Mouse (Mus musculus): Measurements from ENCODE around the gene Rhov. TPM values are rescaled to one million over a fixed set of nuclear protein-coding genes. Genes with fewer than 3 reads are reported as not detected.

Gene Rhov
- polyA plus RNA-seq, 1 experiment from 2014 or later: 0.08 TPM

DNA sequence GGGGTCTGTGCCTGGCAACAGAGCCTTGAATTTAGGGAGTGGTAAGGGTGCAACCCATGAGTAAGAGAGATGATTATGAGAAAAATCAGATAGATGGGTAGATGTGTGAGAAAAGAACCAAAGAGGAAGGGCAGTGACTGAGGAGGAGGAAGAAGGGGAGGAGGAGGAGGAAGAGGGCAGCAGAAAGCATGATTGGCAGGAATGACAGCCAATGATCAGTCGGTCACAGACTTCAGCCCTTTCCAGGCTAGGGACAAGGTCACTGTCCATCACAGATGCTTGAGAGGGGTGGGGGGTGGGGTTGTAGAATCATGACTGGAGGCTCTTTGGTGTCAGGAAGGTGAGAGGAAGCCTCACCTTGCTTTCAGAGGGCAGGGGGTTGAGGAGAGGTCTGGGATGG, 10.6 kb downstream of the Rhov start:
- Histone ChIP-seq H3K4me1 (replicated peaks) (0 out of 2 replicates have a peak, but pooled peaks cover 5% of the 10 kb centered on the region), H3K27me3 (peaks cover 16% of the 10 kb centered on the region), H3K4me2 (no peak overlapping the region), H3K9ac (no peak overlapping the region), H3K9me3 (replicated peaks) (no peaks in the 10 kb centered on the region), H3K27ac (replicated peaks) (no peak overlapping the region), H3K4me3 (replicated peaks) (no peak overlapping the region), H3K36me3 (replicated peaks) (no peaks in the 10 kb centered on the region)
- WGBS (ENCODE audit: insufficient replicate concordance): 49% methylated on average over 1 of the region's 1 CpGs
- ATAC-seq (ENCODE audit: insufficient read depth): no peak

DNA sequence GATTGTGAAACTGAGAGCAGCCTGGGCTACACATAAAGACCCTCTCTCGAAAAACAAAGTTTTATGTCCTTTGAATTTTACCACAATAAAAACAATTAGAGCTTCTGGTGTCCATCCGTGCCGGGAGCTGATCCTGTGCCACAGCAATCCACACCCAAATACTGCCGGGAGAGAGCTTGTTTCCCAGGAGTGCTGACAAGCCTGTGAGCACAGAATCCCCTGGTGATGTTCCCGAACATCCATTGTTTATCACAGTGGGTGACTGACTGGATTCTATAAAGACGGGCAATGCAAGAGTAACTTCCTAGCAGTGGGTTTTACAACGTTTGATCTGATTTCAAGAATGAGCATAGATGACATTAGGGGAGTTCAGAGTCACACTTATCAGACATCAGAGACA, 16.1 kb downstream of the Rhov start:
- Histone ChIP-seq H3K27me3 (peaks cover 31% of the 10 kb centered on the region), H3K27ac (replicated peaks) (no peak overlapping the region), H3K4me3 (replicated peaks) (no peak overlapping the region), H3K9ac (no peak overlapping the region), H3K4me1 (replicated peaks) (peaks cover 9% of the 10 kb centered on the region), H3K4me2 (no peak overlapping the region), H3K36me3 (replicated peaks) (no peaks in the 10 kb centered on the region), H3K9me3 (replicated peaks) (no peaks in the 10 kb centered on the region)
- WGBS (ENCODE audit: insufficient replicate concordance): 28% methylated on average over 7 of the region's 7 CpGs
- ATAC-seq (ENCODE audit: insufficient read depth): no peak

GRCm38 (mm10) chr2:119250826-119251478, 20.1 kb downstream of the Rhov start:
- Histone ChIP-seq H3K4me3 (replicated peaks) (0 out of 2 replicates have a peak overlapping the region, but pooled peaks have one; percentile 23), H3K27ac (replicated peaks) (peak overlapping the region; percentile 41; the same call in 1 of the 2 replicates), H3K9ac (no peak overlapping the region), H3K27me3 (peaks cover 21% of the 10 kb centered on the region), H3K4me1 (replicated peaks) (peaks cover 9% of the 10 kb centered on the region), H3K36me3 (replicated peaks) (no peaks in the 10 kb centered on the region), H3K9me3 (replicated peaks) (no peaks in the 10 kb centered on the region), H3K4me2 (peak overlapping the region; percentile 59)
- ATAC-seq (ENCODE audit: insufficient read depth): peak; percentile 57
- WGBS (ENCODE audit: insufficient replicate concordance): 12% methylated on average over 11 of the region's 11 CpGs

DNA sequence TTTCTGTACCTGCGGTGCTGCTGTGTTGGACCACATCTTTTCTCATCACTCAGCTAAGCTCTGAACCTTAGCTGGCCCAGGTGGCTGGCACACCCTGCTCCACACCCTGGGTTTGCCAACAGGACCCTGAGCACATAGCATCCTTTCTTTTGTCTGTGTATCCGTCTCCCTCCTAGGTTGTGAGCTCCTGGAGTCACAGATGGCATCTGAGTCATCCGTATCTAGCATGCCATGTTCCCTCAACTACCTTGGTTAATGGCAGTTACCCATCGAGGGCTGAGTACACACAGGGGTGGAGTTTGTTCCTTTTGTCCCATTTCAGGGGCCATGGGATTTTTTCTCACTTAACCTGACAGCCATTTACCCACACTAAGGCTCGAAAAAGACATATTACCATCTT, 20.7 kb downstream of the Rhov start:
- no peak for ATAC-seq (ENCODE audit: insufficient read depth)
- H3K27ac ChIP-seq (replicated peaks): no peak overlapping the region
- no peak overlapping the region for H3K9ac ChIP-seq
- peaks cover 19% of the 10 kb centered on the region for H3K27me3 ChIP-seq
- no peaks in the 10 kb centered on the region for H3K9me3 ChIP-seq (replicated peaks)
- peaks cover 9% of the 10 kb centered on the region for H3K4me1 ChIP-seq (replicated peaks)
- H3K36me3 ChIP-seq (replicated peaks): no peaks in the 10 kb centered on the region
- H3K4me3 ChIP-seq (replicated peaks): no peak overlapping the region
- H3K4me2 ChIP-seq: peak overlapping the region; percentile 59
- WGBS (ENCODE audit: insufficient replicate concordance): 58% methylated on average over 5 of the region's 5 CpGs

- H3K27ac ChIP-seq (replicated peaks): no peak overlapping the region
- H3K9me3 ChIP-seq (replicated peaks): no peaks in the 10 kb centered on the region
- H3K4me2 ChIP-seq: no peak overlapping the region
- H3K9ac ChIP-seq: no peak overlapping the region
- H3K36me3 ChIP-seq (replicated peaks): no peaks in the 10 kb centered on the region
- H3K27me3 ChIP-seq: peaks cover 16% of the 10 kb centered on the region
- H3K4me1 ChIP-seq (replicated peaks): peaks cover 9% of the 10 kb centered on the region
- no peak overlapping the region for H3K4me3 ChIP-seq (replicated peaks)
- WGBS (ENCODE audit: insufficient replicate concordance): 51% methylated on average over 4 of the region's 4 CpGs
- no peak for ATAC-seq (ENCODE audit: insufficient read depth)
These were observed 21.4 kb downstream of the Rhov start for GRCm38 (mm10) chr2:119249592-119250061.

DNA sequence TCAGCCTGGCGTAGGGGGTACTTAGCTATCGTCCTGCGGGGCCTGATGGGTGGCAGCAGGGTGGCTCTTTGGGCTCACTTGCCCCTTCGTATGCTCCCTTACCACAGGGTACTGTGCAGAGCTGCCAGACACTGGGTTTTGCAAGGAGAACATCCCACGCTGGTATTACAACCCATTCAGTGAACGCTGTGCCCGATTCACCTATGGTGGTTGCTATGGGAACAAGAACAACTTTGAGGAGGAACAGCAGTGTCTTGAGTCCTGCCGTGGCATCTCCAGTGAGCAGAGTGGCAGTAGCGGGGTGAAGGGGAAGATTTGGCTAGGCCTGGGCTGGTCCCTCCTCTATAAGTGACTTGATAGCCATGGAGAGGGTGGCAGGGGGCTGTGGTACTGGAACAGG, 23.2 kb downstream of the Rhov start:
- no peak for ATAC-seq (ENCODE audit: insufficient read depth)
- H3K9me3 ChIP-seq (replicated peaks): no peaks in the 10 kb centered on the region
- no peaks in the 10 kb centered on the region for H3K36me3 ChIP-seq (replicated peaks)
- no peak overlapping the region for H3K27ac ChIP-seq (replicated peaks)
- 63% methylated on average over 9 of the region's 9 CpGs for WGBS (ENCODE audit: insufficient replicate concordance)
- no peak overlapping the region for H3K4me3 ChIP-seq (replicated peaks)
- H3K27me3 ChIP-seq: peaks cover 4% of the 10 kb centered on the region; the same call in 1 of the 2 replicates
- H3K4me1 ChIP-seq (replicated peaks): peaks cover 9% of the 10 kb centered on the region
- no peak overlapping the region for H3K9ac ChIP-seq
- no peak overlapping the region for H3K4me2 ChIP-seq

GRCm38 (mm10) chr2:119245246-119245645, 25.8 kb downstream of the Rhov start:
- 35% methylated on average over 7 of the region's 7 CpGs for WGBS (ENCODE audit: insufficient replicate concordance)
- ATAC-seq (ENCODE audit: insufficient read depth): no peak

GRCm38 (mm10) chr2:119242548-119242947, 28.5 kb downstream of the Rhov start:
- no peak overlapping the region for H3K9ac ChIP-seq
- no peak for ATAC-seq (ENCODE audit: insufficient read depth)
- H3K4me3 ChIP-seq (replicated peaks): no peak overlapping the region
- WGBS (ENCODE audit: insufficient replicate concordance): 55% methylated on average over 9 of the region's 9 CpGs
- peaks cover 50% of the 10 kb centered on the region for H3K27me3 ChIP-seq
- H3K4me1 ChIP-seq (replicated peaks): peaks cover 4% of the 10 kb centered on the region
- no peaks in the 10 kb centered on the region for H3K36me3 ChIP-seq (replicated peaks)
- H3K27ac ChIP-seq (replicated peaks): no peak overlapping the region
- H3K4me2 ChIP-seq: no peak overlapping the region
- no peaks in the 10 kb centered on the region for H3K9me3 ChIP-seq (replicated peaks)

More at GRCm38 (mm10) chr2:119245246-119245645, 25.8 kb downstream of the Rhov start:
- H3K4me1 ChIP-seq (replicated peaks): no peaks in the 10 kb centered on the region
- no peak overlapping the region for H3K9ac ChIP-seq
- H3K4me3 ChIP-seq (replicated peaks): no peak overlapping the region
- no peaks in the 10 kb centered on the region for H3K36me3 ChIP-seq (replicated peaks)
- no peaks in the 10 kb centered on the region for H3K9me3 ChIP-seq (replicated peaks)
- peaks cover 23% of the 10 kb centered on the region for H3K27me3 ChIP-seq
- no peak overlapping the region for H3K27ac ChIP-seq (replicated peaks)
- H3K4me2 ChIP-seq: no peak overlapping the region

GRCm38 (mm10) chr2:119240819-119241186, 30.3 kb downstream of the Rhov start:
- H3K4me3 ChIP-seq (replicated peaks): no peak overlapping the region
- WGBS (ENCODE audit: insufficient replicate concordance): 53% methylated on average over 4 of the region's 4 CpGs
- no peaks in the 10 kb centered on the region for H3K9me3 ChIP-seq (replicated peaks)
- H3K9ac ChIP-seq: no peak overlapping the region
- H3K4me1 ChIP-seq (replicated peaks): peaks cover 13% of the 10 kb centered on the region
- no peak overlapping the region for H3K4me2 ChIP-seq
- no peak overlapping the region for H3K27ac ChIP-seq (replicated peaks)
- no peak for ATAC-seq (ENCODE audit: insufficient read depth)
- peaks cover 68% of the 10 kb centered on the region for H3K27me3 ChIP-seq
- H3K36me3 ChIP-seq (replicated peaks): no peaks in the 10 kb centered on the region

- Histone ChIP-seq H3K9me3 (replicated peaks) (no peaks in the 10 kb centered on the region), H3K4me2 (no peak overlapping the region), H3K27ac (replicated peaks) (no peak overlapping the region), H3K9ac (no peak overlapping the region), H3K36me3 (replicated peaks) (no peaks in the 10 kb centered on the region), H3K27me3 (peaks cover 72% of the 10 kb centered on the region), H3K4me3 (replicated peaks) (no peak overlapping the region), H3K4me1 (replicated peaks) (peaks cover 13% of the 10 kb centered on the region)
- 44% methylated on average over 4 of the region's 4 CpGs for WGBS (ENCODE audit: insufficient replicate concordance)
- ATAC-seq (ENCODE audit: insufficient read depth): no peak
These were observed 30.8 kb downstream of the Rhov start for GRCm38 (mm10) chr2:119240075-119240818.

GRCm38 (mm10) chr2:119238671-119239070, 32.4 kb downstream of the Rhov start:
- Histone ChIP-seq H3K27ac (replicated peaks) (no peak overlapping the region), H3K36me3 (replicated peaks) (no peaks in the 10 kb centered on the region), H3K4me3 (replicated peaks) (no peak overlapping the region), H3K27me3 (peaks cover 85% of the 10 kb centered on the region), H3K4me2 (no peak overlapping the region), H3K4me1 (replicated peaks) (peaks cover 13% of the 10 kb centered on the region), H3K9ac (no peak overlapping the region), H3K9me3 (replicated peaks) (no peaks in the 10 kb centered on the region)
- no peak for ATAC-seq (ENCODE audit: insufficient read depth)
- WGBS (ENCODE audit: insufficient replicate concordance): 63% methylated on average over 2 of the region's 2 CpGs
